Mouse (Mus musculus) retina, postnatal 7 days (tissue): ENCODE data around the gene Tbcel.

Experiments used
- DNase-seq: peaks from one replicate; pipeline ENCODE4 v3.0.0-alpha.2; 2012; ENCODE audit warnings: low read depth, low spot score

Gene Tbcel

GRCm38 (mm10) chr9:42449043-42449442, 58.6 kb downstream of the Tbcel start:
- DNase-seq, result no peak

DNA sequence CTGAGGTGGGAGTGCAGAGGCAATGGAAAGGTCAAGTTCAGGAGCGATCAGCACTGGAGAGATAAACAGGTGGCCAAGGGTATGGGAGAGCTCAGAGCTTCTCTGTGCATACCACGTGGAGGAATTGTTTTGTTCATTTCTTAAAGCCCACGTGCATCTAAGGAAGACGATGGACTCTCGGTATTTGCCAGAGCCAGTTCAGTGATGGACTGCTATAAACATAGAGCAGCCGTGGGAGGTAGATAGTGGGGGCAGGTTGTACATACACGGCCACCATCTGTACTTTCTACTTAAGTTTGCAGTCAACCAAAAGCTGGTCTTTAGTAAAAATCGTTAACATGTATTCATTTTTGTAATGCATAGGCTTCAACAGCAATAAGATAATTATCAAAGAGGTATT, 65.5 kb downstream of the Tbcel start:
- DNase-seq, result no peak

DNA sequence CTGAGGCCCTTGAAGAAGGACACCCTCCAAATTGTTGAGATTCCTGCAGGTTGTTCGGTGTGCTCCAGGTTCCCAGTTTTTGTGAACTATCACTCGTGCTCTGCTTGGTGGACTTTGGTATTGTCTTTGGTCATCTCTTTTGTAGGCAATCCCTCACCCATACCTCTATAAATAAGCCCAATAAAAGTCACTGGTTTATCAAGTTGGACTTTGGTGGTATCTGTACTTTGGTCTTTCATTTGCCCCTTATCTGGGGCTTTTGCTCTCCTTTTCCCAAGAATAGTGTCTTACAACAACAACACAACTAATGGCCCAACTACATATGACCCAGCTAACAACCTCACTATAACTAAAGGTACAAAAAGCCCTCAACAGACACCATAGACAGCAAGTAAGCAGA, 66.4 kb downstream of the Tbcel start:
- DNase-seq, result no peak

DNA sequence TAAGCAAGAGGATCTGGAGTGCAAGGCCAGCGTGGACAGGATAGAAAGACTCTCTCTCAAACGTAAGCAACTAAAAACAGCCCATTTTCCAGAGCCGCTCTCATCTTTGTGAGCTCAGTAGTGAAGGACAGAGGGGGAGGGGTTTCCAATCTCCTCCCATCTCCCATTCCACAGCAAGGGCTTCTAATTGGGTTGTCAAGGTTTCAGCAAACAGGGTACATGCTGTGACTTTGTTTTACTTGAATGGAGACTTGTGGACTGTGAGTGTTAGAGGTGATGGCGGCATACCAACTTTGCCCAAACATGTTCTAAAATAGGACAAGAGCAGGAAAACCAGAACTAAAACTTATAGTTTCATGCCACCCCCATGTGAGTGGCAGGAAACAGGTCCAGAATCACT, 68.2 kb downstream of the Tbcel start:
- no peak for DNase-seq

GRCm38 (mm10) chr9:42432155-42432554, 75.5 kb downstream of the Tbcel start:
- DNase-seq, result no peak

DNA sequence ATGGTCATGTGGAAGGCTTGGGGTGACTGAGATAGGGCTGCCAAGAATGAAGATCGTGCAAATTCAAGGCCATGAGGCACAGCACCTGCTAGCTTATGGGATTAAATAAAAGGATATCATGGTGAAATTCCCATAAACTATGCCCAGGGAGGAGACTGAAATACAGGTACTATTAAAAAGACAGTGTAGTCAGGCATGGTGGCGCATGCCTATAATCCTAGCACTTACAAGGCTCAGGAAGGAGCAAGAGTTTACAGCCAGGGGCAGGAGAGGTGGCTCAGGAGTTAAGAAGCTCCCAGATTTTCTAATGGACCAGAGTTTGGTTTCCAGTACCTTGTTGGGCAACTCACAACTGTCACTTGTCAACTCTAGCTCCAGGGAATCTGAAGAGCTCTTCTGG, 76.0 kb downstream of the Tbcel start:
- DNase-seq, result no peak

DNA sequence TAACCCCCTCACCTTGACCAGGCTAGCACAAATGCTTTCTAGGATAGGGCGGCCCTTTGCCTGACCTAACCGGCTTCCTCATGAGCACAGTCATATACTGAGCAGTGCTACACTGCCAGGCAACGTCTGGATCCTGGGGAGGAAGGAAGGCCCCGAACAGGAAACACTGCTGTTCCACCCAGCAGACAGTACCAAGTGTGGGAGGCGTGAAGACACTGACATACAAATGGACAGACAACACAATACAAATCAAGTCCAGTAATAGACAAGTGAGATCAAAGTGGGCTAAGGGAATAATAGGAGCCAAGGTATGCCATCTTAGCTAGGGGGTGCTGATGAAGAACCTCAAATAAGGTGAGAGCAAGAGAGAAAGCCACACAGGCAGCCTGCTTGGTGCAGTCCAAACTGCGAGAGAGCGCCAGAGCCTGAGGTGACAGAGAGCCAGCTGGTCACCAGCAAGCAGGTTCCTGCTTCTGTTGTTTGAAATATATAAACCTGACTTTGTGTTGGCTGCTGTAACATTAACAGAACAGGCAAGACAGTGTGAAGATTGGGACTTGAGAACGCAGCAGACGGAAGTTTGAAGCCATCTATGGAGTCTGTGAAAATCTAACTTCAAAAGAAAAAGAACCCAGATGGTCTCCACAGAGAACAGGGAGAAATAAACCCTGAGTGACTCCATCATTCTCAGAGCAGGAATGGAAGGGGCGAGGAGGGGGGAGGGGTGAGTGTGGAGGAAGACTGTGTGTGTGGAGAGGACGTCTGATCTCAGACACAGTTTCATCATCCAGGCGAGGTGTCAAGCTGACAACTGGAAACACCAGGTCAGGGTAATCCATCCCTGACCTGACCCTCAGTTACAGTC, 79.3 kb downstream of the Tbcel start:
- no peak for DNase-seq

- DNase-seq, result no peak
Observed at GRCm38 (mm10) chr9:42426661-42427358, 80.8 kb downstream of the Tbcel start.

DNA sequence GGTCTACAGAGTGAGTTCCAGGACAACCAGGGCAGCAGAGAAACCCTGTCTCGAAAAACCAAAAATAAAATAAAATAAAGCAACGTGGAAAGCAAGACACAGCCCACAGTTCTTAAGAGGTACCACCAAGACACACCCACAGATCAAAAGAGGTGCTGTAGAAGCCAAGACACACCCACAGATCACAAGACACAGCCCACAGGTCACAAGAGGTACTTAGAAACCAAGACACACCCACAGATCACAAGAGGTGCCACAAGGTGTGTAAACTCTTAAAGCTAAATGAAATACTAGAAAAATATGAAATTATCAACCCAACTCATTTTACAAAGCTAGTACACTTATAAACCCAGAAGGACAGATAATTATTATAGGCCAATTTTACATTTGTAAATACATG, 84.0 kb downstream of the Tbcel start:
- no peak for DNase-seq

- no peak for DNase-seq
Observed at GRCm38 (mm10) chr9:42419687-42420086, 87.9 kb downstream of the Tbcel start.

GRCm38 (mm10) chr9:42418786-42419185, 88.8 kb downstream of the Tbcel start:
- no peak for DNase-seq

GRCm38 (mm10) chr9:42417352-42417952, 90.2 kb downstream of the Tbcel start:
- DNase-seq, result no peak

GRCm38 (mm10) chr9:42415184-42415583, 92.4 kb downstream of the Tbcel start:
- no peak for DNase-seq

DNA sequence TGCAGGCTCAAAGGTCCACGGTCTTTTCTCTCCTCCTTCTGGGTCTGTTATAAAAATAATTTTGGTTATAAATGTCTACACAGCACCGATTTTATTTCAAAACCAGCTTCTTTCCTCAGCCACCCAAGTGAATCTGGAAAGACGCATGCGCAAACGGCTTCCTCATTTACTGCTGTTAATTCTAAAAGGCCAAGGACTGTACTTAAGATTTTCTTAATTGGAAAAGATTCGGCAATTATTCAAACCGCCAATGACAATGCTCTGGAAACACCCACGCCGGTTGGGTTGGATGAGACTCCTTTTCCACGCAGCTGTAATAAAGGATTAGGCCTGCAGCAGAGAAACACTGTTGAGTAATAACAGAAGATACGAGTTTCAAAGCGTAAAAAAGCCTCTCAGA, 94.3 kb downstream of the Tbcel start:
- DNase-seq, result no peak

DNA sequence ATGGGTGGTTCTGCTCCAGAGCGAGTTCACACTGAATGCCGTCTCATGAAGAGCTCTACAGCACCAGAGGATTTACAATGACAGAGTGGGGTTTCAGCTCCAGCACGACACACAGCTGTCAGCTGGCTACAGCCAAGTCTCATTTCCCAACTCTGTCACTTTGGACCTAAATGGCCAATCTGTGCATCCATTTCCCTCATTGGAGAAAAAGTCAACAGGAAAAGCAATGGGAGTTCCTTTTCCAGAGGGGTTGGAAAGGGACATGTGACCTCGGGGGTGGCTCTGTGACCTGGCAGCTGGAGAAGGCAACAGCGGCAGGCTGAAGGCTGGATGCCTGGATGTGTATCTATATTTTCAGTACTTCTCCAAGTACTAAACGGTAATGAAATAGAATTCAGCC, 96.3 kb downstream of the Tbcel start:
- no peak for DNase-seq

- DNase-seq, result no peak
Observed at GRCm38 (mm10) chr9:42405736-42406135, 101.9 kb downstream of the Tbcel start.

GRCm38 (mm10) chr9:42401486-42401885, 106.1 kb downstream of the Tbcel start:
- DNase-seq, result no peak

GRCm38 (mm10) chr9:42399829-42400228, 107.8 kb downstream of the Tbcel start, which contains the start of gene Tecta:
Tecta (minus strand) TSS chr9:42399929.
- DNase-seq, result no peak

DNA sequence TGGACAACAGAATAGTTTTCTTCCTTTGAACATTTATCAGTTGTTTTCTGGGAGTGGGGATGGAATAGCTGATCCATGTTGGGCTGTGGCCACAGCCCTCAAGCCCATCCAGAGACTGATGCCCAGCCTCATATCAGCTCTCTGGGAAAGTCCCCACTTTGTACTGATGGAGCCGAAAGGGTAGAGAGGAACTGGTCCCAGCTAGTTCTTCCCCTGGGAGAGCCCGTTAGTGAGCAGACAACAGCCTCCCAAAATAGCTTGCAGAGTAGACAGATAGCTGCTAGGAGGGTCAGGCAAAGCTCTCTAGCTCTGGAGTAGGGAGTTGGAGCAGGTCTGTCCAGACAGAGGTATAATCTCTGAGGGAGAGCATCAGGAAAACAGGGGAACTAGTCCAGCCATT, 111.5 kb downstream of the Tbcel start:
- no peak for DNase-seq

DNA sequence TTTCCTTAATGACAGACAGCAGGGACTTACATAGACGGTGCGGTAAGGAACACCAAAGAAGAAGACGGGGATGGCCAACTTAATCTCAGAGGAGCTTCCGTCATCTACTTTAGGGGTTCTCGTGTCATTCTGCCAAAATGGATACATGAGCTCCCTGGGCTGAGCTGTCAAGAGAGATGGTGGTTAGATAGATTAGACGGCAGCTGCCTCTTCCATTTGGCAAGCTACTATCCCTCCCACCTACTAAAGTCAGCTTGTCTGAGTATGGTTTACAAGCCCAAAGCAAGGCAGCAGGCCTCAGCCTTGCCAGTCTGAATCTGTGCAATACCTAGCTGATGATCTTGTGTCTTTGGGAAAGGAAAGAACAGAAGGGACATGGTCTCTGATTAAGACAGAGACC, 112.7 kb downstream of the Tbcel start:
- DNase-seq, result no peak

GRCm38 (mm10) chr9:42394321-42394720, 113.3 kb downstream of the Tbcel start:
- DNase-seq, result no peak

DNA sequence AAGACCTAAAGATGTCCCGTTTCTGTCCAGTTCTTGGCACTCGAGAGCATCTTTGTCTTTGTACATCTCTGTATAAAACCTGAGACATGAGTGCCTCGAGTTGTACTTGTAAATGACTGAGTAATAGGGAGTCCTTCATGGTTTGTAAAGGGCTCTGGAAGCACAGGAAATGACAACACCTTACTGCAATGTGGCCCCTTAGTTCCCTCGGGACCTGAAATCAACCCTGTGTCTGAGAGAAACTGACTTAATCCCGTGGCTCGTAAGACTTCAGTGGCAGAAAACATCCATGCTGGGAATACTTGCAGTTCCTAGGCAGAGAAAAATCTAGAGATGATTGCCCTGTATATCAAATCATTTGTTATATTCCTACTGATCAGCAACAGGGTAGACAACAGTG, 114.7 kb downstream of the Tbcel start:
- no peak for DNase-seq

DNA sequence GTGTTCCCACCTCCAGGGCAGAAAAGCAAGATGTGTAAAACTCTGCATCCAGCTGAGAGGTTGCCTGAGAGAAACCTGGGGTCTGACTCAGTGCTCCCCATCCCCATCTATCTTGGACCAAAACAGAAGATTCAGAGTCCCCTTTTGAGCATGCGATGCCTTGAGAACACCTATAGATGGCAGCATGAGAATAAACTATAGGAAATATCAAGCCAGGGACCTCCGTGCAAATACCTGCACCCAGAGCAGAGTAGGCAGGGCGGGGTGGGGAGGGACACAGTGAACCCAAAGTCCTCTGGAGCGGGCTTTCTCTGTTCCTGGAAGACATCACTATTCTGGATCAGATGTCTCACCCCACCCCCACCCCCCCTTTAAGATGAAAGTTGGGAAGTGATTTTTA, 119.1 kb downstream of the Tbcel start:
- DNase-seq, result no peak
